29 mouse cellular contexts compared by ENCODE assay signal in the genomic region with DNA sequence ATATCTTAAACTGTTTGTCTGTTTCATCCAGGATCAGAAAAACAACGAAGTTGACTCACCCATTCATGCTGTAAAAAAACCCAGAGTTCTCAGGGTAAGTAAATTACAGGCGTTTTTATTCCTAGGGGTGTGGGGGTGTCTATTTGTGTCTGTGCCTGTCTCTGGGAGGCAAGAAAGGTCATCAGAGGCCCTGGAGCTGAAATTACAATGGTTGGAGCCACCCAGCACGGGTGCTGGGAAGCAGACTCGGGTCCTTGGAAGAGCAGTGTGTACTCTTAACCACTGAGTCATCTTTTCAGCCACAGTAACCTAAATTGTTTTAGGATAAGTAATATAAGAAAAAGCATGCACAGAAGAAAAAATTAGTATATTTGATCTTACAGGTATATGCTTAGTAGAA. TPM values are rescaled to one million over a fixed set of nuclear protein-coding genes. Genes with fewer than 3 reads are reported as not detected.
"Had no signal": no experiment of that assay in that cellular context is flagged by ENCODE, and none has a peak within 500 bp of the region (broad histone marks: within the 10 kb centered on the region; RNA-seq: fewer than 3 reads in every experiment).

No protein-coding gene starts in this region.

- H3K4me2 ChIP-seq: heart, embryonic 11.5 days; heart, embryonic 13.5 days; heart, embryonic 15.5 days; hindbrain, embryonic 13.5 days; hindbrain, embryonic 15.5 days; kidney, embryonic 15.5 days; limb, embryonic 12.5 days; liver, embryonic 11.5 days; liver, embryonic 13.5 days; liver, embryonic 15.5 days had no signal

- H3K4me1 ChIP-seq: heart, embryonic 13.5 days; heart, embryonic 15.5 days; hindbrain, embryonic 13.5 days; hindbrain, embryonic 15.5 days; kidney, embryonic 15.5 days; limb, embryonic 10.5 days; limb, embryonic 12.5 days; liver, embryonic 13.5 days; liver, embryonic 15.5 days had no signal

- DNase-seq: gastrocnemius, postnatal 14 days; gastrocnemius, postnatal 36 days; heart, adult 11 months; heart, adult 2 months; heart, postnatal 14 days; heart, postnatal 36 days; kidney, adult 11 months; kidney, adult 2 months; kidney, adult 9 months; kidney, postnatal 14 days; kidney, postnatal 36 days; liver; liver, embryonic 13.5 days had no signal

- H3K27me3 ChIP-seq: heart, embryonic 13.5 days; heart, embryonic 15.5 days; hindbrain, embryonic 13.5 days; hindbrain, embryonic 15.5 days; kidney, embryonic 15.5 days; limb, embryonic 12.5 days; liver, embryonic 13.5 days; liver, embryonic 15.5 days had no signal

- H3K4me3 ChIP-seq: heart, adult 2 months; heart, embryonic 13.5 days; heart, embryonic 15.5 days; hindbrain, embryonic 13.5 days; hindbrain, embryonic 15.5 days; kidney, embryonic 15.5 days; left cerebral cortex, adult 2 months; limb, embryonic 10.5 days; limb, embryonic 12.5 days; liver, embryonic 13.5 days; liver, embryonic 15.5 days had no signal

- H3K9ac ChIP-seq: heart, embryonic 13.5 days; heart, embryonic 15.5 days; hindbrain, embryonic 13.5 days; hindbrain, embryonic 15.5 days; kidney, embryonic 15.5 days; limb, embryonic 12.5 days; liver, embryonic 13.5 days; liver, embryonic 15.5 days had no signal

- ATAC-seq: hindbrain, postnatal 0 days; intestine, embryonic 16.5 days had no signal

- H3K9me3 ChIP-seq: heart, embryonic 13.5 days; heart, embryonic 15.5 days; hindbrain, embryonic 13.5 days; hindbrain, embryonic 15.5 days; kidney, embryonic 15.5 days; limb, embryonic 10.5 days; limb, embryonic 12.5 days; liver, embryonic 13.5 days; liver, embryonic 15.5 days had no signal

- H3K27ac ChIP-seq: heart, adult 2 months; heart, embryonic 13.5 days; heart, embryonic 15.5 days; hindbrain, embryonic 13.5 days; hindbrain, embryonic 15.5 days; hindbrain, postnatal 0 days; kidney, embryonic 15.5 days; kidney, postnatal 0 days; left cerebral cortex, adult 2 months; limb, embryonic 10.5 days; limb, embryonic 12.5 days; liver, embryonic 13.5 days; liver, embryonic 15.5 days had no signal

RNA-seq across cellular contexts. Expression of gene Mis18bp1, which starts 58.5 kb away (rescaled TPM):
- total RNA-seq: gastrocnemius, adult 18-20 months; gastrocnemius, adult 8-10 months had no signal
